Mouse (Mus musculus) forebrain, postnatal 0 days (tissue): ENCODE data around the gene Hpse2. TPM values are rescaled to one million over a fixed set of nuclear protein-coding genes. Genes with fewer than 3 reads are reported as not detected.
"Not testable (repeated sequence)": the region's sequence is repeated elsewhere in the genome, so short reads cannot be mapped to it uniquely, and the experiment has no call there.

Experiments
- ATAC-seq: fragments of 200-750 bp; cut with Nextera tagmentation; 2 replicates; pipeline ENCODE4 v1.8.0; 2017; ENCODE audit warnings: mild to moderate bottlenecking, moderate library complexity
- DNase-seq: peaks from one replicate; pipeline ENCODE4 v3.0.0-alpha.2; 2015
- H3K27ac ChIP-seq: fragments of 300-500 bp; sonication (generic); 2 replicates; pipeline ENCODE4 v1.5.1; 2014; ENCODE audit warnings: low read depth, mild to moderate bottlenecking, antibody characterized with exemption, low read length, moderate library complexity, mixed read lengths
- H3K27me3 ChIP-seq: fragments of 300-500 bp; sonication (generic); 2 replicates; pipeline ENCODE4 v1.6.1; 2014; ENCODE audit warnings: mild to moderate bottlenecking, low read length, mixed read lengths; ENCODE audit not compliant: insufficient read depth
- H3K36me3 ChIP-seq: fragments of 300-500 bp; sonication (generic); 2 replicates; pipeline ENCODE4 v1.6.1; 2014; ENCODE audit warnings: mild to moderate bottlenecking, moderate library complexity; ENCODE audit not compliant: insufficient read depth
- H3K4me1 ChIP-seq: fragments of 300-500 bp; sonication (generic); 2 replicates; pipeline ENCODE4 v1.6.1; 2014; ENCODE audit warnings: antibody characterized with exemption; ENCODE audit not compliant: insufficient read depth
- H3K4me2 ChIP-seq: fragments of 300-500 bp; sonication (generic); 2 replicates; pipeline ENCODE4 v1.6.1; 2014; ENCODE audit warnings: low read depth, mild to moderate bottlenecking, moderate library complexity
- H3K4me3 ChIP-seq: fragments of 300-500 bp; sonication (generic); 2 replicates; pipeline ENCODE4 v1.5.1; 2014; ENCODE audit warnings: low read depth, low read length, mixed read lengths
- H3K9ac ChIP-seq: fragments of 300-500 bp; sonication (generic); 2 replicates; pipeline ENCODE4 v1.6.1; 2014; ENCODE audit warnings: mild to moderate bottlenecking
- H3K9me3 ChIP-seq: fragments of 300-500 bp; sonication (generic); 2 replicates; pipeline ENCODE4 v1.6.1; 2016; ENCODE audit warnings: low read length
- CTCF ChIP-seq: sonication (generic); IDR thresholded peaks from 2 replicates; pipeline ENCODE4 v1.5.1; 2016; ENCODE audit warnings: antibody characterized with exemption, control low read depth, low read depth
- WGBS: fragments of 180-500 bp; shearing (Covaris S2); extraction: QIAGEN DNeasy Blood & Tissue Kit; methylation state at CpG from one replicate; pipeline ENCODE4 v1.1.7; 2014; 5-methylcytosine and 5-hydroxymethylcytosine counted together
- polyA plus RNA-seq: library from polyadenylated mRNA; unstranded; fragments of >200 nt; fragmentation: Nextera tagmentation; extraction: Ambion mirVana; gene quantifications from 2 replicates; pipeline ENCODE4 v1.2.1, GENCODE M21; 2015
- total RNA-seq: library from RNA; depleted of rRNA; stranded (reverse); fragments of >200 nt; gene quantifications from 2 replicates; pipeline ENCODE4 v1.2.3, GENCODE M21; 2014

Hpse2 gene
- total and polyA plus RNA-seq, 2 experiments from 2014 or later: 0.34 to 0.57 TPM

DNA sequence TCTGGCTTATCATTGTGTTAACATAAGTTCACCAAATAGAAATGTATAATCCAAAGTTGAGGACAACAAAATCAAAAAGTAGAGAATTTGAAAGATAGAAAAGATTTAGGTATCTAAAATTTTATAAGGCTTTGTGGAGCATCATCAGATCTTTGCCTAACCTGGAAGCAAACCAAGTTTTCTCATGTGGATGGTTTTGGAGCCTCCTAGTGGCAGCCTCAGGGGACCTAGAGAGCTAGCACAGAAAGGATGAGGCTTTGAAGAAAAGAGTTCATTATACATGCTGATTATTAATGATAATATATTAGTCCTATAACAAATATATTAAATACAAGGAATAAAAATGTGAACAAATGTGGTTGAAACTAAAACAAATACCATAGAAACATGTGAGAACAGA, 77.0 kb downstream of the Hpse2 start:
- H3K4me1 ChIP-seq: no peaks in the 10 kb centered on the region
- peaks cover 4% of the 10 kb centered on the region; the same call in 1 of the 2 replicates for H3K9me3 ChIP-seq
- no peaks in the 10 kb centered on the region for H3K36me3 ChIP-seq
- no peak overlapping the region for H3K27ac ChIP-seq
- H3K4me2 ChIP-seq: no peak overlapping the region
- no peaks in the 10 kb centered on the region for H3K27me3 ChIP-seq
- ATAC-seq (no peak), DNase-seq (peak; percentile 65)
- peak; percentile 65 for TF ChIP-seq CTCF
- H3K4me3 ChIP-seq: no peak overlapping the region
- no peak overlapping the region for H3K9ac ChIP-seq

DNA sequence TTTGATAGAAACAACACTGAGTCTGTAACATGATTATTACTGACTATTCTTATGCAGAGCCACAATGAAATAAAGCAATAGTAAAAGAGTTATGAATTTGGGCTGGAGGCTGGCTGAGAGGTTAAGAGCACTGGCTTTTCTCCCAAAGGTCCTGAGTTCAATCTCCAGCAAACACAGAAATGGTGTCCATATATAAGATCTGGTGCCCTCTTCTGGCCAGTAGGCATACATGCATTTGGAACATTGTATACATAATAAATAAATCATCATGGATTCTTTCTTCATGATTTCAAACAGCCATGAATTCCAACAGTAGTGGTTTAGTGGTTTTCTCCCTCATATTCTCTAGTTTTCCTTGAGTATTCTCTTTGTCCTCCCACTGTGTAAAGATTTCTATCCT, 81.4 kb downstream of the Hpse2 start:
- Histone ChIP-seq H3K27me3 (no peaks in the 10 kb centered on the region), H3K4me2 (no peak overlapping the region), H3K4me1 (no peaks in the 10 kb centered on the region), H3K27ac (no peak overlapping the region), H3K9ac (no peak overlapping the region), H3K36me3 (no peaks in the 10 kb centered on the region), H3K9me3 (peaks cover 7% of the 10 kb centered on the region; the same call in 1 of the 2 replicates), H3K4me3 (no peak overlapping the region)
- peak; percentile 24; the same call in 1 of the 2 replicates for TF ChIP-seq CTCF
- ATAC-seq (no peak), DNase-seq (no peak)

DNA sequence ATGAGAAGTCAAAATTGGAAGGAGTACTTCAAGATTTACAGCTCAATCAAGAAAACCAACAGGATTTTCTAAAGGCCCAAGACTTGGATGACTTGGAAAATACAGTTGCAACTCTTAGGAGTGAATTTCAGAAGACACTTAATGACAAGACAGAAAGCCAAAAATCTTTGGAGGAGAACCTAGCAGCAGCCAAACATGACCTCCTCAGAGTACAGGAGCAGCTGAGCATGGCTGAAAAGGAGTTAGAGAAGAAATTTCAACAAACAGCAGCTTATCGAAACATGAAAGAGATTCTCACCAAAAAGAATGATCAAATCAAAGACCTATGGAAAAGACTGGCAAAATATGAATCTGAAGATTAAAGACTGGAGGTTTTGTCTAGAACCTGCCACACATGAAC, 106.8 kb downstream of the Hpse2 start:
- 95% methylated on average over 1 of the region's 1 CpGs for WGBS
- H3K4me1 ChIP-seq, H3K27me3 ChIP-seq, H3K9ac ChIP-seq, H3K4me2 ChIP-seq, DNase-seq, ATAC-seq, H3K9me3 ChIP-seq, H3K27ac ChIP-seq, H3K4me3 ChIP-seq, H3K36me3 ChIP-seq: not testable (repeated sequence)

DNA sequence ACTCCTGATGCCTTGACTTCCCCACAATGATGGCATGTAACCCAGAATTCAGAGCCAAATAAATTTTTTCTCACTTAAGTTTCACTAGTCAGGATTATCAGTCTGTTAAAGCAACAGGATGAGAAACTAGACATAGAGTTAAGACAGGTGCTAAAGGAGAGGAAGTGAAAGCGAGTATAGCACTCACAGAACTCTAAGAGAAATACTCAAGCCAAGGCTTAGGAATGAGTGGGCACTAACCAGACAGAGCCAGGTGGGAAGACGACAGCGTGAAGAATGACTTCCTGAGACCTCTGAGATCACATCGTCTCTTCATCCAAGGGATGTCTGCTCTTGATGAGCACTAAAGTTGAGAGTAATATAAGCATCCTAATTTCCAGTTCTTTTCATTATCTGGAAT, 144.2 kb downstream of the Hpse2 start:
- no peak for ATAC-seq
- WGBS: 90% methylated on average over 4 of the region's 4 CpGs
- DNase-seq: no peak
- Histone ChIP-seq H3K9me3 (no peaks in the 10 kb centered on the region), H3K4me2 (no peak overlapping the region), H3K4me3 (no peak overlapping the region), H3K9ac (no peak overlapping the region), H3K4me1 (no peaks in the 10 kb centered on the region), H3K36me3 (no peaks in the 10 kb centered on the region), H3K27ac (no peak overlapping the region), H3K27me3 (no peaks in the 10 kb centered on the region)
- TF ChIP-seq CTCF: no peak

DNA sequence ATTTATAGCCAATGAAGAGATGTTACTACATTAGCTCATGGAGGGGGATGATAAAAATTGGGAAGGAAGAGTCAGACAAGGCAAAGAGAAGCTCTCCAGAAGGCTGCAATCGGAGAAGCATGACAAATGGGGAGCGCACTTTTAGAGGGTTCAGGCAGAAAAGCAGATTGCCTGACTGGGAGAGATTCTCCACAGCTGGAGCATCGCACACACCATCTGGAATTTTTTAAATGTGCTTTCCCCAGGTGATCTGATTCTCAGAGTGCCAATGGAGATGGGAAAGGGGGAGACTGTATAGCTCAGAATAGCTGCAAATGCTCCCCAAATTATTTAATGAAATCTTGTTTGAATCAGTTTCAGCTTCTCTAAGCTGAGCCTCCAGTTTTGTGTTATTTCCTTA, 156.4 kb downstream of the Hpse2 start:
- Histone ChIP-seq H3K4me1 (no peaks in the 10 kb centered on the region), H3K4me2 (no peak overlapping the region)
- 87% methylated on average over 3 of the region's 3 CpGs for WGBS

DNA sequence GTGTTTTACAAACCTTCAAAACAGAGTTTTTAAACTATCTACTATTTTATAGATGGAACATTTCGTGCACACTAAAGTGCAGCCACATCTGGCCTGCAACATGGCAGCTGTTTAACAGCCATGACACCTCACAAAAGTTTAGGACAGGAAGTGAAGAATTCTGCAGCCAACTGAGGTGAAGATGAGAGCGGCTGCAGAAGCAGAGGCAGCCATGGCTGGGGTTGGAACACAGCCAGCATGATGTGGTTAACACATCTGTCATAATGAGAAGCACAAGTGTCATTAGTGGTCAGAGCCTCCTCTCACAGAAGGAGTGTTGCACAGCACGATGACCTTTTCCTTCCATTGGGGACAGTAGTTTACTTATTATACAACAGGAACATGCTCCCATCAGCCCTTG, 194.6 kb downstream of the Hpse2 start:
- Histone ChIP-seq H3K9ac (no peak overlapping the region), H3K36me3 (no peaks in the 10 kb centered on the region), H3K4me2 (no peak overlapping the region), H3K4me1 (no peaks in the 10 kb centered on the region), H3K27ac (no peak overlapping the region), H3K27me3 (no peaks in the 10 kb centered on the region), H3K9me3 (no peaks in the 10 kb centered on the region), H3K4me3 (no peak overlapping the region)
- no peak for DNase-seq
- ATAC-seq: no peak
- 76% methylated on average over 3 of the region's 3 CpGs for WGBS
- no peak for TF ChIP-seq CTCF

More for the DNA sequence above, 156.4 kb downstream of the Hpse2 start:
- no peaks in the 10 kb centered on the region for H3K27me3 ChIP-seq
- no peak for ATAC-seq
- no peaks in the 10 kb centered on the region for H3K9me3 ChIP-seq
- H3K36me3 ChIP-seq: no peaks in the 10 kb centered on the region
- H3K9ac ChIP-seq: no peak overlapping the region
- H3K27ac ChIP-seq: no peak overlapping the region
- DNase-seq: no peak
- H3K4me3 ChIP-seq: no peak overlapping the region
- TF ChIP-seq CTCF: no peak

DNA sequence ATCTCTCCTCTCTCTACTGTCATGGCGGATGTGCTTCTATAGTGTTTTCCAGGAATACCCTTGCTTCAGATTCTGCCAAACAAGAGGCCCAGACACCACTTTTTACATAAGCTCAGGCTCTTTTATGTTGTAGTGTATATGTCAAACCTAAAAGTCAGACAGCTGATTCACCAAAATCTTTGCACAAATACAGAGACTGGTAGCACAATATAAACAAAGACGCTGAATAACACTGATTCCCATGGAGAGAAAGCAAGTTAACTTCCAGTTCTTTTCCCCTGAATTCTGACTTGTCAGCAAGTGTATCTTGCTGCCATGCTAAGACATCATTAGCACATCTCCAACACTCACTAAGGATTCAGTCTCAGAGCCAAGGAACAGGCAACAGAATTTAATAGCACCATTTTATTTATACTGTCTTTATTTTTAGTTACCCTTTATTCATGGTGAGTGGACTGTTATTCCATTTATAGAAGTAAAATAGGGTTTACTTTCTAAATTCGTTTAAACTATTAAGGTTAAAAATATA, 212.7 kb downstream of the Hpse2 start:
- H3K4me1 ChIP-seq: no peaks in the 10 kb centered on the region
- DNase-seq (no peak), ATAC-seq (no peak)
- no peak overlapping the region for H3K27ac ChIP-seq
- no peaks in the 10 kb centered on the region for H3K36me3 ChIP-seq
- no peaks in the 10 kb centered on the region for H3K9me3 ChIP-seq
- 83% methylated on average over 3 of the region's 3 CpGs for WGBS
- no peak for TF ChIP-seq CTCF
- H3K27me3 ChIP-seq: no peaks in the 10 kb centered on the region
- no peak overlapping the region for H3K4me2 ChIP-seq
- no peak overlapping the region for H3K4me3 ChIP-seq
- H3K9ac ChIP-seq: no peak overlapping the region

DNA sequence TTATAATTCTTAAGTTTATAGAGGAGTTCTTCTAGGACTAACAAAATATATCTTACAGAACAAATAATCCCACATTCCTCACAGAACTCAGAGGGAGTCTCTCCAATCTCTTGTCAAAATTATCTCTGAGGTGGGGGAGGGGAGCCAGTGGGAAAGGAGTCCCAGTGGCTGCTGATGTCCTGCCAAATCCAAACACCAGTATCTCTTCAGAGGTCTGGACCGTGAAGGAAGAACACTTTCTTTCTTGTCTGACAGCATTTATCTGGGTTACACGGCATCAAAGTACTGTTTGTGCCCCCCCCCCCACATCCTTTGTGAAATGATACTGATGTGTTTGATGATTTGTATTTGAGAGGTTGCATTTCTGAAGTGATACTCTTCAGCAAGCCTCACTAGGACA, 213.3 kb downstream of the Hpse2 start:
- TF ChIP-seq CTCF: no peak
- Histone ChIP-seq H3K9ac (no peak overlapping the region), H3K4me2 (no peak overlapping the region), H3K4me1 (no peaks in the 10 kb centered on the region), H3K9me3 (no peaks in the 10 kb centered on the region), H3K4me3 (no peak overlapping the region), H3K27me3 (no peaks in the 10 kb centered on the region), H3K27ac (no peak overlapping the region), H3K36me3 (no peaks in the 10 kb centered on the region)
- WGBS: 78% methylated on average over 2 of the region's 2 CpGs
- no peak for ATAC-seq
- no peak for DNase-seq
